Mouse (Mus musculus) spleen, postnatal 10 days (tissue): ENCODE data around the gene Dsn1.

Source experiments
- DNase-seq, 2 experiments: peaks; one replicate each; pipeline ENCODE4 v3.0.0; 2021 to 2022; ENCODE audit warnings: low spot score in 2 of 2

The Dsn1 gene

DNA sequence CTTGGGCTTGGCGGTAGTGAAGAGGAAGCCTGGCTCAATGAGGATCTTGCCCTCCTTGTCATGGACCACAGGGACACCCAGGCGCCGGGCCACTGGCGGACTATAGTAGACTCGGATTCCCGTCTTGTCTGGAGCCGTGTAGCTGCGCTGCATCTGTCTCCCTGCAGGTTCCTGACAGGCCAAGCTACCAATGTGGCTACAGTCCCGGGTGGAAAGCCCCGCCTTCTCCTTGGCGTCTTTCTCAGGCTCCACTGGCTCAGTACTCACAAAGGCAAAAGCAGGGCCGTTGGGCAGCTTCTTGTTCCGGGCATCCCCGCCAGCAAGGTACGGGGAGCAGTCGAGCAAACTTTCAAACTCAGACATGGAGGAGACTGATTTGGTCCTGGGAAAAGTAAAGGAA is 14.2 kb upstream of the Dsn1 start:
- no peak for DNase-seq

DNA sequence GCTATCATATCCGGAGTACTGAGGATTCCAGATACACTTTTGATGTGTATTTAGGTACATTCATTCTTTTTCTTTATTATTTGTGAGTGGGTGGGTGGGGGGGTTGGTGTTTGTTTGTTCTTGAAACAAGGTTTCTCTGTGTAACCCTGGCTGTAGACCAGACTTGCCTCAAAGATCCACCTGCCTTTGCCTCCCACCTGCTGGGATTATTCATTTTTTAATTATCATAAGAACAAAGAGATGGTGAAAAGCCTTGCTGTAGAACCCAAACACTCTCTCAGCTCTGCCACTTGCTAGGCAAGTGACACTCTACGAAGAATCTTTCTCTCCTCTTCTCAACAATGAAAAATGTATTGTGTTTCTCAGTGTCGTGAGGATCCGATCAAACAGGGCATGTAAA is 12.3 kb upstream of the Dsn1 start:
- no peak for DNase-seq

DNA sequence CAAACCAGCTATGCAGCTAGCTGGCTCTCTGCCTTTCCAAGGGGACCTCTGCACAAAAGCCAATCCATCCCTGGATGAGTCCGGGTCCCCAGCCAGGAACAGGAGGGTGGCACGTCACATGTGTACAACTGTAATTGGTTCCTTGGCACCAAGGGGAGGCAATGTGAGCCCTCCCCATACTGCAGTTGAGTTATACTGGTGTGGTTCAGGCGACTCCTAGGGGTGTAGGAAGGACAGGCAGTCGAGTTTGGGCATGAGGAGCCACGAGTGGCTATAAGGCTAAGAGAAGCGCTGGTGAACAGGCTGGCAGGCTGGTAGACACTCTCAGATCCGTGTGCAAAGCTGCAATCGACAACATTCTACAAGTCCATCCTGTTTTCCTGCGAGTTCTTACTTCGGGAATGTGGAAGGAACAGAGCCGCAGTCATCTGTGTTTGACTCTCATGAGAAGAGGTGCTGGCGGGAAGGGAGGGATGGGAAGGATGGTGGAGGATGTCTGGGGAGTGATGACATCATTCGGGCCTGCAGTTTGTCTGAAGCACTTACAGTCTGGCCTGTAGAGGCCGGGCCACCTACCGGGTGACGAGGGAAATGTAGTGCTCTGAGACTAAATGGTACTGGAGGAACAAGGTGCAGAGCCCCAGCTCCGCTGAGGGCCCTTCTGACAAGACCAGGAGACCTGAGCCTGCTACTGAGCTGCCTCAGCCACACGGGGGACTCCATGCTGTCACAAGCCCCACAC is 9.7 kb upstream of the Dsn1 start:
- no peak for DNase-seq

- no peak for DNase-seq
Measured at GRCm38 (mm10) chr2:157012341-157012740, 5.4 kb upstream of the Dsn1 start.

- DNase-seq, result no peak
Measured at GRCm38 (mm10) chr2:157010634-157011310, 3.8 kb upstream of the Dsn1 start.

GRCm38 (mm10) chr2:157010121-157010520 is 3.2 kb upstream of the Dsn1 start:
- DNase-seq, result no peak

GRCm38 (mm10) chr2:157008509-157008908 is 1.6 kb upstream of the Dsn1 start:
- DNase-seq, result no peak

- DNase-seq, result no peak
Measured at GRCm38 (mm10) chr2:157007234-157007596, 261 bp upstream of the Dsn1 start.

GRCm38 (mm10) chr2:157002321-157002720 is 4.6 kb downstream of the Dsn1 start:
- no peak for DNase-seq

GRCm38 (mm10) chr2:156998263-156998662 is 8.7 kb downstream of the Dsn1 start:
- no peak for DNase-seq

- DNase-seq, result no peak
Measured at GRCm38 (mm10) chr2:156996576-156996975, 10.4 kb downstream of the Dsn1 start.

GRCm38 (mm10) chr2:156991470-156992319 is 15.3 kb downstream of the Dsn1 start, which contains the start of gene Ndrg3:
TSS of gene Ndrg3 (minus strand) at chr2:156992056.
- DNase-seq, result peak; percentile 93 to 97

GRCm38 (mm10) chr2:156990727-156991431 is 16.1 kb downstream of the Dsn1 start:
- DNase-seq, result no peak

GRCm38 (mm10) chr2:156987316-156987715 is 19.6 kb downstream of the Dsn1 start:
- DNase-seq, result no peak

GRCm38 (mm10) chr2:156982864-156983263 is 24.1 kb downstream of the Dsn1 start:
- DNase-seq, result no peak

DNA sequence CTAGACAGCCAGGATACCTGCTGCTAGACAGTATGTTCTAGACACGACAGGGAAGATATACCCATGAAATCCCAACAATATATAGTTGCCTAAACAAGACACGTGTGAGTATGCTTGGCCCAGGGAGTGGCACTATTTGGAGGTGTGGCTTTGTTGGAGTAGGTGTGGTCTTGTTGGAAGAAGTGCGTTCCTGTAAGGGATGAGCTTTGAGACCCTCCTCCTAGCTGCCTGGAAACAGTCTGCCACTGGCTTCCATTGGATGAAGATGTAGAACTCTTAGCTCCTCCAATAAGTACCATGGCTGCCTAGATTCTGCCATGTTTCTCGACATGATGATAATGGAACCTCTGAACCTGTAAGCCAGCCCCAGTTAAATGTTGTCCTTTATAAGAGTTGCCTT is 25.7 kb downstream of the Dsn1 start:
- DNase-seq, result no peak

GRCm38 (mm10) chr2:156980059-156980458 is 26.9 kb downstream of the Dsn1 start:
- DNase-seq, result no peak

DNA sequence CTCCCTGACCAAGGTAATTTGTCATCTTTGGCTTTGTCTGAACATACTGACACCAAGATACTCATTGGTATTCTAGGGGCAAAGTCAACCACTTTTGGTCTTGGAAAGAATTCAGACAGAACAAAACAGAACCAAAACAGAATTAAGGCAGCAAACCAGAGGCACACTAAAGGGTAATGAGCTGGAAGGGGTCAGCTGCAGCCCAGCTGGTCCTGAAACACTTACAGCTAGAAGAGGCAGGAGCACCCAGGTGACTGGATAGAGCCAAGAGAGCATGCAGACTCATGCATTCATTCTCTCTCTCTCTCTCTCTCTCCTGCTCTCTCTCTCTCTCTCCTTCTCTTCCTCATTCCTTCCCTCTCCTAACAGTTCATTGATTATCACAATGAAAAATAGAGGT is 30.2 kb downstream of the Dsn1 start:
- DNase-seq, result no peak

DNA sequence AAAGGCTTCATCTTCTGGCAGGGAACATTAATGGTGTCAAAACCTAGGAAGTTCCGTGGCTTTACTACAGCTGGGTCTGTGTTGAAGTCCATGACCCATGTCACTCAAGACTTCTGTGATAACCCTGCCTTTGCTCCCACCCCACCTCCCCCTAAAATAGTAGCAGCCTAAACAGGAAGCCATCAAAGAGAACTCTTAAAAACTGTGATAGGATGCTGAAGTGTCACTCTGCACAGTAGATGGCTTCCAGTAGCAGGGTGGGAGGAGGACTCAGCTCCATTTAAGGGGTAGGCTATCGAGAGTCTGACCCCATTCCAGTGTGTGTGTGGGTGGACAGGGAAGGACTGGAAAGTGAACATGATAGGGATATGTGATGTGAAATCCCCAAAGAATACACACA is 32.0 kb downstream of the Dsn1 start:
- no peak for DNase-seq

GRCm38 (mm10) chr2:156973316-156974100 is 33.4 kb downstream of the Dsn1 start:
- no peak for DNase-seq

DNA sequence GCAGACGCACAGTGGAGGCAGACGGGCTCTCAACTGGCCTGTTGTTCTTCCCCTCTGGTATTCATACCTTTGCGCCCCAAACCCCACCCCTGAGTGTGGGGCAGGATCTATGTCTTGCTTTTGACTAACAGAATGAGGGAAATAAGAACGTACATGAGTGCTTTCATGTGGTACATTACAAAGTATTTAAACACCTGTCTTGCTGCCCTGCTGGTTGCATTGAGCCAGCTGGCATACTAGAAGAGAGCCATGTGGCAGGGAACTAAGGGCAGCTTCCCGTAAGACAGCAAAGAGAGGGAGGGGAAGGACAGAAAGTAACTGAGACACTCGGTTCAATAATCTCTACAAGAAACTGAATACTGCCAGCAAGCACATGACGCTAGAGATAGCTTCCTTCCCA is 36.7 kb downstream of the Dsn1 start:
- DNase-seq, result no peak
